10 mouse cellular contexts compared by ENCODE assay signal in the genomic region with DNA sequence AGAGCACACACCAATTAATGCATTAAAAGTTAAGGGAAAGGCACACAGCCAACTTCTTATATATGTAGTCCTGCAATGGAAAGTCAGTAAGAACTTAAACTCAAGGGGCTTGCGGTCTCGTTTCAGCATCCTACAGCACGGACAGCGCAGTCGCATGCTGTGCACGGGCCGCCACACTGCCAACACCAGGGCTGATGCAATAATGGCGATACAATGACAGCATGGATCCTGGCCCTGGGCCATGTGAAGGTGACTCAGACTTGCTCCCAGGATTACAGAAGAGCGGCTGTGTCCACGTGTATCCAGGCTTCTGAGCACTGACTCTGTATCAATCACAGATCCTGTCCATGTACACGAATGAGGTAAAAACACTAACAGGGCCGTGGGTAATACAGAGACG.
A peak's percentile ranks its signal among the peaks of the same experiment; 100 is the strongest.
DNase-seq lines count a peak whose midpoint lies in the region; ATAC-seq and TF ChIP-seq lines count a peak whose summit lies in the region.
"Had no signal": no experiment of that assay in that cellular context is flagged by ENCODE, and none has a peak within 500 bp of the region (broad histone marks: within the 10 kb centered on the region; RNA-seq: fewer than 3 reads in every experiment).

No protein-coding gene starts in this region.

- TF ChIP-seq CTCF in stomach, postnatal 0 days (IDR thresholded peaks at IDR 0.05; ENCODE audit: low read depth) = no peak
- TF ChIP-seq CTCF in kidney, adult 2 months (conservative IDR thresholded peaks at IDR 0.05; ENCODE audit: insufficient read depth, insufficient read length, low read depth, low read length) = no peak

- TF ChIP-seq EP300 in stomach, postnatal 0 days (optimal IDR thresholded peaks at IDR 0.05) = no peak

- H3K9me3 ChIP-seq in forebrain, embryonic 12.5 days = no peaks in the 10 kb centered on the region
- H3K9me3 ChIP-seq in forebrain, embryonic 11.5 days (ENCODE audit: control insufficient read depth, low read length) = no peaks in the 10 kb centered on the region
- H3K9me3 ChIP-seq in neural tube, embryonic 13.5 days = no peaks in the 10 kb centered on the region
- H3K9me3 ChIP-seq in stomach, postnatal 0 days (ENCODE audit: control insufficient read depth, low read length) = no peaks in the 10 kb centered on the region
- H3K9me3 ChIP-seq: embryonic facial prominence, embryonic 15.5 days had no signal

- H3K9ac ChIP-seq in forebrain, embryonic 12.5 days = no peak overlapping the region
- H3K9ac ChIP-seq in forebrain, embryonic 11.5 days (ENCODE audit: low read length) = no peak overlapping the region
- H3K9ac ChIP-seq in neural tube, embryonic 13.5 days = no peak overlapping the region
- H3K9ac ChIP-seq in stomach, postnatal 0 days (ENCODE audit: low read length) = no peak overlapping the region
- H3K9ac ChIP-seq: embryonic facial prominence, embryonic 15.5 days had no signal

- 0 out of 2 replicates have a peak overlapping the region, but pooled peaks have one; percentile 36 for H3K27ac ChIP-seq in forebrain, embryonic 12.5 days
- no peak overlapping the region for H3K27ac ChIP-seq in forebrain, embryonic 11.5 days (ENCODE audit: low read depth, low read length)
- H3K27ac ChIP-seq in neural tube, embryonic 13.5 days (replicated peaks) = no peak overlapping the region
- H3K27ac ChIP-seq in stomach, postnatal 0 days (replicated peaks) = no peak overlapping the region
- no peak overlapping the region for H3K27ac ChIP-seq in kidney, adult 2 months (ENCODE audit: insufficient read depth, low read depth, low read length)
- H3K27ac ChIP-seq: embryonic facial prominence, embryonic 15.5 days had no signal

- no peak for ATAC-seq in forebrain, embryonic 12.5 days (ENCODE audit: low FRiP score)
- ATAC-seq in forebrain, embryonic 11.5 days (replicated peaks; ENCODE audit: low FRiP score) = no peak
- peak; percentile 32; the same call in 1 of the 2 replicates for ATAC-seq in neural tube, embryonic 13.5 days (ENCODE audit: low read depth)
- peak; percentile 82 for ATAC-seq in stomach, postnatal 0 days (ENCODE audit: low FRiP score, low TSS enrichment)

- H3K4me2 ChIP-seq in forebrain, embryonic 12.5 days = no peak overlapping the region
- no peak overlapping the region for H3K4me2 ChIP-seq in forebrain, embryonic 11.5 days (ENCODE audit: low read depth, low read length, severe bottlenecking)
- H3K4me2 ChIP-seq in neural tube, embryonic 13.5 days = no peak overlapping the region
- no peak overlapping the region for H3K4me2 ChIP-seq in stomach, postnatal 0 days (replicated peaks; ENCODE audit: low read depth)
- H3K4me2 ChIP-seq: embryonic facial prominence, embryonic 15.5 days had no signal

- H3K27me3 ChIP-seq in forebrain, embryonic 12.5 days = no peaks in the 10 kb centered on the region
- no peaks in the 10 kb centered on the region for H3K27me3 ChIP-seq in forebrain, embryonic 11.5 days (ENCODE audit: control insufficient read depth, insufficient read depth, low read length)
- H3K27me3 ChIP-seq in neural tube, embryonic 13.5 days = no peaks in the 10 kb centered on the region
- H3K27me3 ChIP-seq in stomach, postnatal 0 days (ENCODE audit: control insufficient read depth, insufficient read depth, low read length) = no peaks in the 10 kb centered on the region
- no peaks in the 10 kb centered on the region for H3K27me3 ChIP-seq in kidney, adult 2 months (replicated peaks; ENCODE audit: control insufficient read depth, insufficient read depth, low read length)
- H3K27me3 ChIP-seq: CH12.LX; embryonic facial prominence, embryonic 15.5 days had no signal

- H3K4me1 ChIP-seq in forebrain, embryonic 12.5 days = peaks cover 12% of the 10 kb centered on the region
- no peaks in the 10 kb centered on the region for H3K4me1 ChIP-seq in forebrain, embryonic 11.5 days (replicated peaks; ENCODE audit: control insufficient read depth, insufficient read depth, low read length)
- H3K4me1 ChIP-seq in neural tube, embryonic 13.5 days (replicated peaks) = peaks cover 14% of the 10 kb centered on the region
- H3K4me1 ChIP-seq in stomach, postnatal 0 days (replicated peaks; ENCODE audit: control insufficient read depth, insufficient read depth) = no peaks in the 10 kb centered on the region
- no peaks in the 10 kb centered on the region for H3K4me1 ChIP-seq in kidney, adult 2 months (ENCODE audit: control insufficient read depth, insufficient read depth, low read length)

- 76% methylated on average over 13 of the region's 13 CpGs for WGBS in forebrain, embryonic 12.5 days
- 89% methylated on average over 13 of the region's 13 CpGs for WGBS in forebrain, embryonic 11.5 days
- WGBS in neural tube, embryonic 13.5 days = 65% methylated on average over 13 of the region's 13 CpGs
- 68% methylated on average over 13 of the region's 13 CpGs for WGBS in stomach, postnatal 0 days
- WGBS in kidney, adult 2 months = 87% methylated on average over 13 of the region's 13 CpGs

- H3K36me3 ChIP-seq in forebrain, embryonic 12.5 days (replicated peaks) = no peaks in the 10 kb centered on the region
- no peaks in the 10 kb centered on the region for H3K36me3 ChIP-seq in forebrain, embryonic 11.5 days (ENCODE audit: control insufficient read depth, insufficient read depth, low read length)
- H3K36me3 ChIP-seq in neural tube, embryonic 13.5 days = no peaks in the 10 kb centered on the region
- no peaks in the 10 kb centered on the region for H3K36me3 ChIP-seq in stomach, postnatal 0 days (ENCODE audit: control insufficient read depth, insufficient read depth, low read length)
- H3K36me3 ChIP-seq in kidney, adult 2 months (ENCODE audit: control insufficient read depth, insufficient read depth, low read length) = no peaks in the 10 kb centered on the region
- H3K36me3 ChIP-seq: embryonic facial prominence, embryonic 15.5 days had no signal

- no peak for TF ChIP-seq POLR2A in kidney, adult 2 months (IDR thresholded peaks at IDR 0.05; ENCODE audit: low read depth, low read length)

- DNase-seq in forebrain, embryonic 11.5 days (ENCODE audit: low spot score) = no peak
- DNase-seq in neural tube, embryonic 10.5 days (ENCODE audit: extremely low spot score, low spot score) = no peak
- peak; percentile 37 for DNase-seq in gonadal fat pad, adult 2 months (ENCODE audit: low read depth)
- peak; percentile 70 for DNase-seq in stomach, postnatal 0 days (ENCODE audit: low spot score)
- DNase-seq in kidney, adult 2 months = no peak
- no peak for DNase-seq in thymus, postnatal 14 days

- no peak overlapping the region for H3K4me3 ChIP-seq in forebrain, embryonic 12.5 days (replicated peaks)
- no peak overlapping the region for H3K4me3 ChIP-seq in forebrain, embryonic 11.5 days (ENCODE audit: low read depth, low read length)
- no peak overlapping the region for H3K4me3 ChIP-seq in neural tube, embryonic 13.5 days
- H3K4me3 ChIP-seq in stomach, postnatal 0 days (ENCODE audit: low read depth, low read length) = no peak overlapping the region
- H3K4me3 ChIP-seq in kidney, adult 2 months (ENCODE audit: insufficient read depth, low read depth, low read length) = no peak overlapping the region
- H3K4me3 ChIP-seq: embryonic facial prominence, embryonic 15.5 days had no signal

Comparison
In these comparisons a context has a peak if more than half of its experiments do, and no peak if none do; other contexts are left out.
1. ATAC-seq: peak in neural tube, embryonic 13.5 days (single experiment) and stomach, postnatal 0 days (single experiment); none in forebrain, embryonic 12.5 days (single experiment) and forebrain, embryonic 11.5 days (single experiment).
2. DNase-seq: peak in gonadal fat pad, adult 2 months (single experiment) and stomach, postnatal 0 days (single experiment); none in forebrain, embryonic 11.5 days (single experiment), neural tube, embryonic 10.5 days (single experiment), kidney, adult 2 months (single experiment) and thymus, postnatal 14 days (single experiment).